Mouse (Mus musculus) small intestine, adult 2 months (tissue): ENCODE data around the gene Col1a1. TPM values are rescaled to one million over a fixed set of nuclear protein-coding genes. Genes with fewer than 3 reads are reported as not detected.
A peak's percentile ranks its signal among the peaks of the same experiment; 100 is the strongest.

ENCODE experiments used
- H3K27ac ChIP-seq: fragments of 200-500 bp; 2 replicates; pipeline ENCODE4 v1.5.1; 2012; ENCODE audit warnings: low read depth, low read length, control low read depth, inconsistent platforms; ENCODE audit not compliant: insufficient read depth
- H3K27me3 ChIP-seq: fragments of 200-500 bp; 2 replicates; pipeline ENCODE4 v1.6.1; 2012; ENCODE audit warnings: mild to moderate bottlenecking, moderate library complexity, low read length, inconsistent platforms; ENCODE audit not compliant: control insufficient read depth, insufficient read depth
- H3K36me3 ChIP-seq: fragments of 200-500 bp; 2 replicates; pipeline ENCODE4 v1.6.1; 2012; ENCODE audit warnings: mild to moderate bottlenecking, low read length, control low read depth, inconsistent platforms; ENCODE audit not compliant: control insufficient read depth, insufficient read depth
- H3K4me1 ChIP-seq: fragments of 200-500 bp; 2 replicates; pipeline ENCODE4 v1.6.1; 2012; ENCODE audit warnings: low read length, inconsistent platforms, mixed read lengths; ENCODE audit not compliant: control insufficient read depth, insufficient read depth, insufficient read length
- H3K4me3 ChIP-seq: fragments of 200-500 bp; 2 replicates; pipeline ENCODE4 v1.5.1; 2012; ENCODE audit warnings: low read depth, mild to moderate bottlenecking, control low read depth, inconsistent platforms, low read length, moderate library complexity
- CTCF ChIP-seq: fragments of 200-500 bp; IDR thresholded peaks from 2 replicates; pipeline ENCODE4 v1.5.1; 2012; ENCODE audit warnings: low read depth, mild to moderate bottlenecking, control low read depth, inconsistent platforms, low read length, moderate library complexity, mixed read lengths; ENCODE audit not compliant: insufficient replicate concordance, insufficient read length; ENCODE audit errors: extremely low read depth
- POLR2A ChIP-seq: fragments of 200-500 bp; IDR thresholded peaks from 2 replicates; pipeline ENCODE4 v1.6.1; 2012; ENCODE audit warnings: low read depth, mild to moderate bottlenecking, control low read depth, inconsistent platforms, low read length, moderate library complexity
- WGBS: fragments of 180-500 bp; shearing (Covaris S2); methylation state at CpG from one replicate; pipeline ENCODE4 v1.1.7; 2018; 5-methylcytosine and 5-hydroxymethylcytosine counted together
- polyA plus RNA-seq: library from polyadenylated mRNA; depleted of rRNA; stranded (reverse); fragments of >200 nt; gene quantifications from 2 replicates; pipeline ENCODE4 v1.2.3, GENCODE M21; 2012

The Col1a1 gene
- polyA plus RNA-seq, 1 experiment, result 51.1 TPM

- H3K27me3 ChIP-seq, result no peaks in the 10 kb centered on the region
- peak within 1 kb of the TSS; percentile 66 for H3K4me3 ChIP-seq
- H3K36me3 ChIP-seq, result 0 out of 2 replicates have a peak, but pooled peaks cover 1% of the 10 kb centered on the region
- WGBS, result 1% methylated on average over 65 of the region's 69 CpGs
- peaks cover 34% of the 10 kb centered on the region; the same call in 1 of the 2 replicates for H3K4me1 ChIP-seq
- TF ChIP-seq CTCF (peak; percentile 65), POLR2A (peak; percentile 73; the same call in 1 of the 2 replicates)
- H3K27ac ChIP-seq, result peak within 1 kb of the TSS; percentile 79
These were observed 54.9 kb downstream of the Col1a1 start, which contains the start of gene Ppp1r9b for GRCm38 (mm10) chr11:94990749-94991577. Ppp1r9b (plus strand) TSS chr11:94991035.

- peaks cover 7% of the 10 kb centered on the region for H3K36me3 ChIP-seq
- H3K4me1 ChIP-seq, result peaks cover 42% of the 10 kb centered on the region
- peak overlapping the region; percentile 73 for H3K27ac ChIP-seq
- peak overlapping the region; percentile 66 for H3K4me3 ChIP-seq
- no peak; the same call in 1 of the 2 replicates for TF ChIP-seq POLR2A
- TF ChIP-seq CTCF, result no peak
- no peaks in the 10 kb centered on the region for H3K27me3 ChIP-seq
- under 1% methylated on average over 99 of the region's 99 CpGs for WGBS
These were observed 55.8 kb downstream of the Col1a1 start for GRCm38 (mm10) chr11:94991641-94992479.

- Histone ChIP-seq H3K4me3 (peak overlapping the region; percentile 66), H3K27ac (peak overlapping the region; percentile 73), H3K4me1 (peaks cover 47% of the 10 kb centered on the region), H3K36me3 (peaks cover 9% of the 10 kb centered on the region), H3K27me3 (no peaks in the 10 kb centered on the region)
- no peak for TF ChIP-seq CTCF
- TF ChIP-seq POLR2A, result no peak
- WGBS, result 2% methylated on average over 20 of the region's 20 CpGs
These were observed 56.4 kb downstream of the Col1a1 start for GRCm38 (mm10) chr11:94992480-94992753.

GRCm38 (mm10) chr11:94992754-94993606 is 57.0 kb downstream of the Col1a1 start:
- under 1% methylated on average over 22 of the region's 22 CpGs for WGBS
- H3K4me1 ChIP-seq, result peaks cover 48% of the 10 kb centered on the region

GRCm38 (mm10) chr11:94994208-94994814 is 58.3 kb downstream of the Col1a1 start:
- H3K4me3 ChIP-seq, result peak overlapping the region; percentile 66
- TF ChIP-seq CTCF (no peak), POLR2A (peak; percentile 2; the same call in 1 of the 2 replicates)
- WGBS, result 49% methylated on average over 10 of the region's 10 CpGs

More at GRCm38 (mm10) chr11:94992754-94993606, 57.0 kb downstream of the Col1a1 start:
- Histone ChIP-seq H3K27me3 (no peaks in the 10 kb centered on the region), H3K4me3 (peak overlapping the region; percentile 66), H3K27ac (peak overlapping the region; percentile 73), H3K36me3 (peaks cover 9% of the 10 kb centered on the region)
- TF ChIP-seq POLR2A (peak; percentile 84), CTCF (no peak)

More at GRCm38 (mm10) chr11:94994208-94994814, 58.3 kb downstream of the Col1a1 start:
- Histone ChIP-seq H3K27ac (peak overlapping the region; percentile 61; the same call in 1 of the 2 replicates), H3K27me3 (no peaks in the 10 kb centered on the region), H3K4me1 (peaks cover 50% of the 10 kb centered on the region), H3K36me3 (peaks cover 12% of the 10 kb centered on the region)
